Mouse (Mus musculus) thymus, adult 2 months (tissue): ENCODE results near the gene Ankrd44. TPM values are rescaled to one million over a fixed set of nuclear protein-coding genes. Genes with fewer than 3 reads are reported as not detected.

ENCODE experiments used
- DNase-seq: peaks from one replicate; pipeline ENCODE4 v3.0.0; 2021
- H3K27ac ChIP-seq: fragments of 200-500 bp; 2 replicates; pipeline ENCODE4 v1.5.1; 2012; ENCODE audit warnings: low read length, control low read depth; ENCODE audit not compliant: control insufficient read depth, insufficient read depth
- H3K27me3 ChIP-seq: fragments of 200-500 bp; 2 replicates; pipeline ENCODE4 v1.6.1; 2012; ENCODE audit warnings: mild to moderate bottlenecking, low read length, moderate library complexity, mixed read lengths; ENCODE audit not compliant: control insufficient read depth, insufficient read depth
- H3K36me3 ChIP-seq: fragments of 200-500 bp; 2 replicates; pipeline ENCODE4 v1.6.1; 2012; ENCODE audit warnings: mild to moderate bottlenecking, low read length, moderate library complexity; ENCODE audit not compliant: control insufficient read depth, insufficient read depth
- H3K4me1 ChIP-seq: fragments of 200-500 bp; replicated peaks from 2 replicates; pipeline ENCODE4 v1.6.1; 2012; ENCODE audit warnings: low read length; ENCODE audit not compliant: control insufficient read depth, insufficient read depth
- H3K4me3 ChIP-seq: fragments of 200-500 bp; 2 replicates; pipeline ENCODE4 v1.5.1; 2012; ENCODE audit warnings: mild to moderate bottlenecking, low read length, control low read depth, moderate library complexity; ENCODE audit not compliant: control insufficient read depth, insufficient read depth
- CTCF ChIP-seq: fragments of 200-500 bp; IDR thresholded peaks from 2 replicates; pipeline ENCODE4 v1.5.1; 2012; ENCODE audit warnings: mild to moderate bottlenecking, control low read depth, low read length, moderate library complexity, borderline replicate concordance; ENCODE audit not compliant: control insufficient read depth, poor library complexity, insufficient read depth; ENCODE audit errors: extremely low read depth
- POLR2A ChIP-seq: fragments of 200-500 bp; IDR thresholded peaks from 2 replicates; pipeline ENCODE4 v1.6.1; 2012; ENCODE audit warnings: mild to moderate bottlenecking, low read length, control low read depth, moderate library complexity; ENCODE audit not compliant: control insufficient read depth, poor library complexity, insufficient read depth; ENCODE audit errors: extremely low read depth
- WGBS: fragments of 180-500 bp; shearing (Covaris S2); methylation state at CpG from one replicate; pipeline ENCODE4 v1.1.7; 2018; 5-methylcytosine and 5-hydroxymethylcytosine counted together
- polyA plus RNA-seq: library from polyadenylated mRNA; depleted of rRNA; stranded (reverse); fragments of >200 nt; gene quantifications from 2 replicates; pipeline ENCODE4 v1.2.3, GENCODE M21; 2012

The Ankrd44 gene
- polyA plus RNA-seq, 1 experiment, result 92.9 TPM

GRCm38 (mm10) chr1:54898656-54899084, 27.5 kb downstream of the Ankrd44 start:
- TF ChIP-seq CTCF, result no peak
- no peak for TF ChIP-seq POLR2A
- Histone ChIP-seq H3K36me3 (0 out of 2 replicates have a peak, but pooled peaks cover 3% of the 10 kb centered on the region), H3K27ac (no peak overlapping the region), H3K27me3 (no peaks in the 10 kb centered on the region), H3K4me1 (peaks cover 30% of the 10 kb centered on the region), H3K4me3 (no peak overlapping the region)
- 69% methylated on average over 5 of the region's 5 CpGs for WGBS
- DNase-seq, result no peak

DNA sequence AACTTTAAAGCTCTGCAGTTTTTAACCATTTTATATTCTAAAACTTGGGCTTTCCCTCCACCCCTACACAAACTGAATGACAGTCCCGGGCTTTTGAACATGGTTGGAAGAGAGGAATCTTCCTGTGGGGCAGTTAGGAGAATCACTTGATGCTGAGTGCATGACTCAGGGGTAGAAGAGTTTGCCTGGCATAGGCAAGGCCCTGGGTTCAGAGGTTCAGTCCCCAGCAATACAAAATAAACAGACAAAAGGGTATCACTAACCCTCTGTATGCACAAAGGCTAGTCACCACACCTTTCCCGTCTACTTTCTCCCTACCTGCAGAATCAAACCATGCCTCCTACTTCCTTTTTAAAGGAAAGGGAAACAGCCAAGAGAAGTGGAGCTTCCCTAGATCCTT, 28.5 kb downstream of the Ankrd44 start:
- no peak overlapping the region for H3K4me3 ChIP-seq
- WGBS, result 100% methylated on average over 2 of the region's 2 CpGs
- no peaks in the 10 kb centered on the region for H3K27me3 ChIP-seq
- no peak overlapping the region for H3K27ac ChIP-seq
- H3K36me3 ChIP-seq, result 0 out of 2 replicates have a peak, but pooled peaks cover 3% of the 10 kb centered on the region
- no peak for DNase-seq
- peaks cover 30% of the 10 kb centered on the region for H3K4me1 ChIP-seq
- no peak for TF ChIP-seq POLR2A
- TF ChIP-seq CTCF, result no peak

DNA sequence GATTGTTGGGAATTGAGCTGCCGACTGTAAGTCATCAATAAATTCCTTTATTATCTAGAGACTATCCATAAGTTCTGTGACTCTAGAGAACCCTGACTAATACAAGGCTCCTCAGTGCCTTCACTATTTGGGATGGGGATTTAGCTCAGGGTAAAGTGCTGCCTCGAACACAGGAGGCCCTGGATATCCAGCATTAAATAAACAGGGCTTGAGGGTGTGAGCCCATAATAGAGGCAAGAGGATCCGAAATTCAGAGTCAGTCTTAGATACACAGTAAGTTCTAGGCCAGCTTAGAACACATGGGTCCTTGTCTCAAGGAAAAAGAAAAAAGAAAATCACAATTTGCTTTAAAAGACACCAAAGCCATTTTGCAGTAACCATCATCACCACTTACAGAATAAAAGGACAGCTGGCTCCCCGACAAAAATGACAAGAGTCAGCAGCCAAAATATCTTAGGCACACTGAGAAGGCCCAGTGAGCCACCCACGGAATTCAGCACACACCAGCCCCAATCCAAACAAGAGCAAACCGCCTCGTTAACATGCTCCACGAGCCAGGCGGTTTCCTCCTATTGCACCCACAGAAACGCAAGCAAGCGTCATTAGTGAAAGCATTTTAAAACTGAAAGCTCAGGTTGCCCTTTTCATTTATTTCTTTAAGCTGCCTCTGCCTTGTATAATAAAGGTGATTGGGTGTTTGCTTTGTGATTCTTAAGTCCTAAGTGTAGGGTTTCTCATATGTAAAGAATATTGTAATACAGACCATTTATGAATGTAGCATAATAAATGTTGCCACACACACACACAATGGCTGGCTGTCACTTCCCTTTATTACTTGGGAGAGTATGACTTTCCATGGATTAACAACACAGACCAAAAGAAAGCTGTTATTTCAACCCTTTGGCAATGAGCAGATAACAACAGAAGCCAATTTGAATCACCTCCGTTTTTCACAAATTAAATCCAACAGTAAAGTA, 29.8 kb downstream of the Ankrd44 start:
- WGBS, result 35% methylated on average over 12 of the region's 12 CpGs
- H3K27ac ChIP-seq, result peak overlapping the region; percentile 65; the same call in 1 of the 2 replicates
- no peaks in the 10 kb centered on the region for H3K36me3 ChIP-seq
- DNase-seq, result no peak
- H3K4me3 ChIP-seq, result no peak overlapping the region
- TF ChIP-seq POLR2A (no peak), CTCF (no peak)
- H3K4me1 ChIP-seq, result peaks cover 25% of the 10 kb centered on the region
- H3K27me3 ChIP-seq, result no peaks in the 10 kb centered on the region

- TF ChIP-seq POLR2A (no peak), CTCF (no peak)
- no peak for DNase-seq
- Histone ChIP-seq H3K4me3 (no peak overlapping the region), H3K4me1 (peaks cover 11% of the 10 kb centered on the region), H3K27ac (no peak overlapping the region), H3K36me3 (no peaks in the 10 kb centered on the region), H3K27me3 (no peaks in the 10 kb centered on the region)
- 38% methylated on average over 5 of the region's 5 CpGs for WGBS
These were observed 37.7 kb downstream of the Ankrd44 start for GRCm38 (mm10) chr1:54888449-54888848.

- no peaks in the 10 kb centered on the region for H3K36me3 ChIP-seq
- H3K4me3 ChIP-seq, result no peak overlapping the region
- no peak for DNase-seq
- TF ChIP-seq CTCF (no peak), POLR2A (no peak)
- H3K27me3 ChIP-seq, result no peaks in the 10 kb centered on the region
- H3K4me1 ChIP-seq, result peaks cover 12% of the 10 kb centered on the region
- H3K27ac ChIP-seq, result no peak overlapping the region
- 92% methylated on average over 3 of the region's 3 CpGs for WGBS
These were observed 38.3 kb downstream of the Ankrd44 start for GRCm38 (mm10) chr1:54887873-54888272.

- H3K36me3 ChIP-seq, result no peaks in the 10 kb centered on the region
- H3K27me3 ChIP-seq, result no peaks in the 10 kb centered on the region
- H3K27ac ChIP-seq, result no peak overlapping the region
- H3K4me3 ChIP-seq, result no peak overlapping the region
- 73% methylated on average over 2 of the region's 2 CpGs for WGBS
- no peak for DNase-seq
- H3K4me1 ChIP-seq, result peaks cover 12% of the 10 kb centered on the region
- TF ChIP-seq CTCF (no peak), POLR2A (no peak)
These were observed 43.2 kb downstream of the Ankrd44 start for GRCm38 (mm10) chr1:54882856-54883467.

- TF ChIP-seq CTCF (no peak), POLR2A (no peak)
- H3K36me3 ChIP-seq, result no peaks in the 10 kb centered on the region
- no peak for DNase-seq
- H3K4me3 ChIP-seq, result no peak overlapping the region
- 97% methylated on average over 3 of the region's 3 CpGs for WGBS
- H3K4me1 ChIP-seq, result peaks cover 12% of the 10 kb centered on the region
- no peak overlapping the region for H3K27ac ChIP-seq
- H3K27me3 ChIP-seq, result no peaks in the 10 kb centered on the region
These were observed 44.7 kb downstream of the Ankrd44 start for GRCm38 (mm10) chr1:54881523-54881922.
